Mouse (Mus musculus): ENCODE data around the gene Ntrk3. TPM values are rescaled to one million over a fixed set of nuclear protein-coding genes. Genes with fewer than 3 reads are reported as not detected.

Ntrk3 gene
- polyA plus RNA-seq, 1 experiment from 2014 or later, result 0.12 TPM

DNA sequence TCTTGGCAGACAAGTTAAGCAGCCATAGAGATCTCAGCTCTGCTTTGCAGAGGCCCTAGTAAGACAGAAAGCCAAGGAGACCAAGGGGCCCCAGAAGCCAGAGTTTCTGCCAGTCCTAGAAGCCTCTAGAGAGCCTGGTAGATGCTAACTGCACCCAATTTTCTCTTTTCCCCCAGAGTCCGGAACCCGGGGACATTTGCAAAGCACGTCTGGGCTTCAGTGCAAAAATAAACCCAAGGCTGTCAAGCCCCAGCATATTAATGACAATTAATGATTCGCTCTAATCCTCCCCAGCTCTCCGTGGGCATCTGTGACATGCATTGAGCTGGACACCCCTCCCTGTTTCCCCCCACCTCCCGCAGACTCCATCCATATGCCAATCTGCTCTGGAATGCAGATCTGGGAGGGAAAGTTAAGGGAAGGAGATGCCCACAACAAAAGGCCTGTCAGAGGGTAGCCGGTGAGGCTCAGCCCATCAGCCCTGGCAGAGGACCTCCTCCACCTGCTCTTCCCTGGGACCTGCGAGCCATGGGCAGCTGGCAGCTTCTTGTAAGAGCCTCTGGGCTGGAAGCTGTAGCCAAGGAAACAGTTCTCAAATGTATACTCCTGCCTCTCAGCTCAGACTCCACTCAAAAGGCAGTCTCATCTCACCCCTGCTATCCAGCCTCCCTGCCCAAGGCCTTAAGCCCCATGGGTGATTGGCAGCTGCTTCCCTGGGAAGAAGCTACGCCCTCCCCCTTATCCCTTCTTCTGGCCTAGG, 117.8 kb downstream of the Ntrk3 start:
- Histone ChIP-seq H3K9ac (no peak overlapping the region), H3K27ac (replicated peaks) (no peak overlapping the region), H3K4me2 (no peak overlapping the region), H3K4me1 (replicated peaks) (no peaks in the 10 kb centered on the region), H3K9me3 (replicated peaks) (no peaks in the 10 kb centered on the region), H3K36me3 (replicated peaks) (no peaks in the 10 kb centered on the region), H3K27me3 (no peaks in the 10 kb centered on the region), H3K4me3 (replicated peaks) (no peak overlapping the region)
- ATAC-seq (ENCODE audit: insufficient read depth), result no peak
- WGBS (ENCODE audit: insufficient replicate concordance), result 57% methylated on average over 9 of the region's 9 CpGs

DNA sequence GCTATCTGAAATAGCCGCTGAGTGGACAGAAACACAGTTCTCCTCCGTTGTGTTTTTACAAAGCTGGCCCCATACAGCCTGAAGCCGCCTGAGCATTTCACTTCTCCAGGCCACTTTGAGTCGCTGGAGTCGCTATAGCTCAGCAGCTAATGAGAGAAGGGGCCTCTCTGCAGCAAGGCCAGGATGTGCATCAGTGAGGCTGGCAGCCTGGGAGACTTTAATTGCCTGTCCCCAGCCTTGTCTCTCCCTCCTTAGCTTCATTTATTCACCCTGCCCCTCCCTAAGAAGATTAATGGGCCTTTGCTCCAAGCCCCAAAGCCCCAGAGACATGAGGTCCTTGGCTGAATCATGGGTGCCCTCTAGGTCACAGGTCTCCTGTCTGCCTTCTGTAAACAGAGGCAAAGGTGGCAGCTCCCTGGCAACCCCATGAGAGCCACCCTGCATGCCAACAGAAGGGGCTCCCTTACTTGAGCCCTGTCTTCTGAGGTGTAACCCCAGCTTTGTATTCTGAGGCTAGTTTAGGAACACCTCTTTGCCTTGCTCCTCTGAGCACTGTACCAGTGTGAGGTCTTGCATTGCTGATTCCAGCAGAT, 132.2 kb downstream of the Ntrk3 start:
- Histone ChIP-seq H3K4me1 (replicated peaks) (no peaks in the 10 kb centered on the region), H3K4me3 (replicated peaks) (no peak overlapping the region), H3K27ac (replicated peaks) (no peak overlapping the region), H3K9ac (no peak overlapping the region), H3K9me3 (replicated peaks) (no peaks in the 10 kb centered on the region), H3K27me3 (no peaks in the 10 kb centered on the region; the same call in 1 of the 2 replicates), H3K4me2 (no peak overlapping the region), H3K36me3 (replicated peaks) (no peaks in the 10 kb centered on the region)
- ATAC-seq (ENCODE audit: insufficient read depth), result no peak
- 29% methylated on average over 5 of the region's 5 CpGs for WGBS (ENCODE audit: insufficient replicate concordance)

DNA sequence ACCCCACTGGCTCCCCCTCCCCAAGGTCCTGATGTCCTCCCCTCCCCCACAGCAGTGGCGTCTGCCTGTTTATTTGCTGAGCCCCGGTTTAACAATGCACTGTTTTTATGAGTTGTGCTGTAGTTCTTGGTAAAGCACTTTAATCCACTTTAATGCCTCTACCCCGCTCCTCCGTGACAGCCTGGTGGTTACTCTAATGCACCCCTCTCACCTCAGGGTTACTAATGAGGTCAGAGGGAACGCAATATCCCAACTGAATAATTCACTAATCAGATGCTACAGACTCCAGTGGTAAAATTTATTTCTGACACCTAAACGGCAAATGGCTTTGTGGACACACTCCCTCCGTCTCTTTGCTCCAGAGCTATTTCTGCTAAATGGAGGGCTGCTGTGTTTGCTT, 133.9 kb downstream of the Ntrk3 start:
- Histone ChIP-seq H3K9ac (no peak overlapping the region), H3K4me1 (replicated peaks) (no peaks in the 10 kb centered on the region), H3K36me3 (replicated peaks) (no peaks in the 10 kb centered on the region), H3K9me3 (replicated peaks) (no peaks in the 10 kb centered on the region), H3K27ac (replicated peaks) (no peak overlapping the region), H3K4me2 (no peak overlapping the region), H3K27me3 (peaks cover 2% of the 10 kb centered on the region; the same call in 1 of the 2 replicates), H3K4me3 (replicated peaks) (no peak overlapping the region)
- 29% methylated on average over 7 of the region's 7 CpGs for WGBS (ENCODE audit: insufficient replicate concordance)
- no peak for ATAC-seq (ENCODE audit: insufficient read depth)

DNA sequence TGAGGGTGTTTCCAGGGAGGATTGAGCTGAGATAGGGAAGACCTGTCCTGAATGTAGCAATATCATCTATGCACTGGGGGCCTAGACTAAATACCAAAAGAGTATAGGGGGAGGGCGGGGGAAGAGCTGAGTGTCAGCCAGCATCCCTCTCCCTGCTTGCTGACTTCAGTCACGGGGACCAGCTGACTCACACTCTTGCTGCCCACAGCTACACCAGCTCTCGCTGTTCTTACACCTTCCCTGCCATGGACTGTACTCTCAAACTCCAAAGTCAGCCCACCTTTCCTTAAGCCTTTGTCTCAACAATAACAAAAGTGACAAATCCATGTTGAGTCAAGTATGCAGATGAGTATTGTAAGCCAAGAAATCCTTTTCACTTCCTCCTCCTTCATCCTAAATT, 136.0 kb downstream of the Ntrk3 start:
- WGBS (ENCODE audit: insufficient replicate concordance), result 42% methylated on average over 3 of the region's 3 CpGs
- Histone ChIP-seq H3K9me3 (replicated peaks) (no peaks in the 10 kb centered on the region), H3K4me2 (no peak overlapping the region), H3K4me1 (replicated peaks) (no peaks in the 10 kb centered on the region), H3K9ac (no peak overlapping the region), H3K4me3 (replicated peaks) (no peak overlapping the region), H3K27me3 (peaks cover 21% of the 10 kb centered on the region), H3K36me3 (replicated peaks) (no peaks in the 10 kb centered on the region), H3K27ac (replicated peaks) (no peak overlapping the region)
- ATAC-seq (ENCODE audit: insufficient read depth), result no peak

GRCm38 (mm10) chr7:78600886-78601285, 136.9 kb downstream of the Ntrk3 start:
- no peak overlapping the region for H3K4me3 ChIP-seq (replicated peaks)
- no peaks in the 10 kb centered on the region for H3K4me1 ChIP-seq (replicated peaks)
- no peaks in the 10 kb centered on the region for H3K9me3 ChIP-seq (replicated peaks)
- H3K27me3 ChIP-seq, result peaks cover 21% of the 10 kb centered on the region
- no peak for ATAC-seq (ENCODE audit: insufficient read depth)
- H3K4me2 ChIP-seq, result no peak overlapping the region
- H3K27ac ChIP-seq (replicated peaks), result no peak overlapping the region
- no peaks in the 10 kb centered on the region for H3K36me3 ChIP-seq (replicated peaks)
- 69% methylated on average over 6 of the region's 6 CpGs for WGBS (ENCODE audit: insufficient replicate concordance)
- H3K9ac ChIP-seq, result no peak overlapping the region

GRCm38 (mm10) chr7:78599941-78600677, 137.7 kb downstream of the Ntrk3 start:
- no peak overlapping the region for H3K9ac ChIP-seq
- H3K4me1 ChIP-seq (replicated peaks), result no peaks in the 10 kb centered on the region
- peaks cover 21% of the 10 kb centered on the region for H3K27me3 ChIP-seq
- no peak overlapping the region for H3K4me2 ChIP-seq
- WGBS (ENCODE audit: insufficient replicate concordance), result 52% methylated on average over 6 of the region's 6 CpGs
- H3K36me3 ChIP-seq (replicated peaks), result no peaks in the 10 kb centered on the region
- no peak overlapping the region for H3K27ac ChIP-seq (replicated peaks)
- H3K4me3 ChIP-seq (replicated peaks), result no peak overlapping the region
- ATAC-seq (ENCODE audit: insufficient read depth), result no peak
- no peaks in the 10 kb centered on the region for H3K9me3 ChIP-seq (replicated peaks)

DNA sequence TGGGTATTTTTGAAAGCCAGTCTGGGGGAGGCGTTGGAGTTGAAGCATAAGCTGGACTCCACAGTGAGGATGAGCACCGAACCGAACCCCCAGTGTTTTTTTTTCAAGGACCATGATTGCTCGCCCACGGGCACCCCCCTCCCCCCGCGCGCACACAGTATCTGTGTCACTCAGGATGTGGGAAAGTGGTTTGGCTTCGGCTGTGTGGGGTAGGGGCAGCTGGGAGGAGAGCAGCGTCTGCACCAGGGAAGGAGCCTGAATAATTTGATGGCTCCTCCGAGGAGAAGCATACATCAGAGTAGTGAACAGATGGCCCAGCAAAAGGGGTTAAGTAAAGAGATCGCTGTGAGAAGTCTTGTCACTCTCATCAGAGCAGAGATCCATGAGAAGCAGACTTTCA, 139.7 kb downstream of the Ntrk3 start:
- H3K4me1 ChIP-seq (replicated peaks), result no peaks in the 10 kb centered on the region
- 21% methylated on average over 12 of the region's 12 CpGs for WGBS (ENCODE audit: insufficient replicate concordance)
- peaks cover 21% of the 10 kb centered on the region for H3K27me3 ChIP-seq
- H3K4me2 ChIP-seq, result no peak overlapping the region
- H3K36me3 ChIP-seq (replicated peaks), result no peaks in the 10 kb centered on the region
- no peak overlapping the region for H3K9ac ChIP-seq
- H3K9me3 ChIP-seq (replicated peaks), result no peaks in the 10 kb centered on the region
- no peak for ATAC-seq (ENCODE audit: insufficient read depth)
- no peak overlapping the region for H3K4me3 ChIP-seq (replicated peaks)
- no peak overlapping the region for H3K27ac ChIP-seq (replicated peaks)

GRCm38 (mm10) chr7:78597251-78598129, 140.3 kb downstream of the Ntrk3 start:
- WGBS (ENCODE audit: insufficient replicate concordance), result 15% methylated on average over 15 of the region's 15 CpGs
- no peaks in the 10 kb centered on the region for H3K4me1 ChIP-seq (replicated peaks)
- peaks cover 21% of the 10 kb centered on the region for H3K27me3 ChIP-seq
- no peak overlapping the region for H3K4me3 ChIP-seq (replicated peaks)
- no peak overlapping the region for H3K9ac ChIP-seq
- H3K4me2 ChIP-seq, result no peak overlapping the region
- H3K27ac ChIP-seq (replicated peaks), result no peak overlapping the region
- no peaks in the 10 kb centered on the region for H3K9me3 ChIP-seq (replicated peaks)
- no peaks in the 10 kb centered on the region for H3K36me3 ChIP-seq (replicated peaks)
- ATAC-seq (ENCODE audit: insufficient read depth), result no peak

DNA sequence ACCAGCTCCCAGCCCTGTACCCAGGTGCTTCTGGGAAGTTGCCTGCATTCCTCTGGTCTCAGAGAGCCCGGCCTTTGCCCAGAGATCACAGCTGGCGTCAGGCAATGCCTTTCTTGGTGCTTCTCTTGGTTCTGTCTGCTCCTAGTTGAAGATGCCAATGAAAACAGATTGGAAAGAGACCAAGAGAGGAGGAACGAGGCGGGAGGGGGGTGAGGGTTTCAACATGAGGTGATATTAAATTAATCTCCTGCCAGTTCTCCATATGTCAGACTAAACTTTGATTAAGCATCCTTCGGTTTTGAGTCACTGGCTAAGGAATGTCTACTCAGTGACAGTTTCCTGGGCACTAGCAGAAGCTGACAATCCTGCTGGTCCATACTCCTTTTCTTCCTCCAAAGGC, 141.3 kb downstream of the Ntrk3 start:
- Histone ChIP-seq H3K4me3 (replicated peaks) (no peak overlapping the region), H3K9ac (no peak overlapping the region), H3K27me3 (peaks cover 21% of the 10 kb centered on the region), H3K27ac (replicated peaks) (no peak overlapping the region), H3K9me3 (replicated peaks) (no peaks in the 10 kb centered on the region), H3K4me1 (replicated peaks) (no peaks in the 10 kb centered on the region), H3K36me3 (replicated peaks) (no peaks in the 10 kb centered on the region), H3K4me2 (no peak overlapping the region)
- no peak for ATAC-seq (ENCODE audit: insufficient read depth)
- WGBS (ENCODE audit: insufficient replicate concordance), result 41% methylated on average over 5 of the region's 5 CpGs

GRCm38 (mm10) chr7:78595895-78596294, 141.9 kb downstream of the Ntrk3 start:
- H3K9me3 ChIP-seq (replicated peaks), result no peaks in the 10 kb centered on the region
- no peak for ATAC-seq (ENCODE audit: insufficient read depth)
- no peak overlapping the region for H3K4me3 ChIP-seq (replicated peaks)

More at GRCm38 (mm10) chr7:78595895-78596294, 141.9 kb downstream of the Ntrk3 start:
- H3K36me3 ChIP-seq (replicated peaks), result no peaks in the 10 kb centered on the region
- no peak overlapping the region for H3K27ac ChIP-seq (replicated peaks)
- no peak overlapping the region for H3K4me2 ChIP-seq
- peaks cover 21% of the 10 kb centered on the region for H3K27me3 ChIP-seq
- H3K4me1 ChIP-seq (replicated peaks), result no peaks in the 10 kb centered on the region
- H3K9ac ChIP-seq, result no peak overlapping the region
- 5% methylated on average over 4 of the region's 4 CpGs for WGBS (ENCODE audit: insufficient replicate concordance)

All from liver, embryonic 15.5 days (tissue).